Mouse (Mus musculus): ENCODE data around the gene Rbks.

DNA sequence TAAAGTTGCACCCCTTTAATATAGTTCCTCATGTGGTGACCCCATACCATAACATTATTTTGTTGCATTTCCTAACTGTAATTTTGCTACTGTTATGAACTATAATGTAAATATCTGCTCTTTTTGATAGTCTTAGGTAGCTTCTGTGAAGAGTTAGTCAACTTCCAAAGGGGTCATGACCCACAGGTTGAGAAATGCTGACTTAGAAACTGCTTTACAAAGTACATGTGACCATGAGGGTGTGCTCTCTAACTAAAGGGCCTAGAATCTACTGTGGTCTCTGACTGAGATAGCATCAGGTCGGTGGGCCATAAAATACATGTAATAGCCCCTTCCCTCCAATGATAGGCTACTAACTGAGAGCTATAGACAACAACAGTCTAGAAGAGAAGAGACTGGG, 19.4 kb downstream of the Rbks start:
- TF ChIP-seq POLR2A (IDR thresholded peaks at IDR 0.05; ENCODE audit: extremely low read depth, insufficient read depth, low read length): no peak
- no peak for TF ChIP-seq CTCF (IDR thresholded peaks at IDR 0.05; ENCODE audit: extremely low read depth, insufficient read depth, low read length)
